Mouse (Mus musculus): ENCODE data around the gene 2010111I01Rik.

DNA sequence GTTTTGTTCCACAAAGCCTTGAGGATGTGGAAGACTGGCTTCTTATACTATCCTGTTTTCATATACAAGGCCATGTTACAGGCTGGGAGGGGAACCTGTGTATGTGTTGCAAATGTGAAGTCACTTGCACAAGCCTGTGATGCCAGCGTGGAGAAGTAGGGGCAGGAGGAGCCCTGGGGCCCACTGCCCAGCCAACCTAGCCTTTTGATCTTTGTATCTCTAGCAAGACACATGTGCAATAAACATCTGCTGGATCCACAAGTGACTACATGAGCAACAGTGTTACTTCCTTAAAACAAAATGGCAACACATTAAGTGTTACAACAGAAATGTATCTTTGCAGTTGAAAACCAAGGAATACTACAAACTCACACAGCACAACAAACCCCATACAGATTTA, 13.1 kb upstream of the 2010111I01Rik start:
- TF ChIP-seq USF1 (IDR thresholded peaks at IDR 0.05; ENCODE audit: low read depth) (no peak), POLR2A (IDR thresholded peaks at IDR 0.05; ENCODE audit: insufficient read length, low read depth) (no peak), POLR2AphosphoS2 (IDR thresholded peaks at IDR 0.05; ENCODE audit: insufficient read length, low read depth) (no peak), E2F4 (IDR thresholded peaks at IDR 0.05; ENCODE audit: insufficient read depth) (no peak), TCF12 (IDR thresholded peaks at IDR 0.05; ENCODE audit: insufficient read depth, poor library complexity, severe bottlenecking) (no peak), MAX (IDR thresholded peaks at IDR 0.05; ENCODE audit: low read depth) (no peak), TCF3 (IDR thresholded peaks at IDR 0.05; ENCODE audit: insufficient read length, low read depth) (no peak), MYOD1 (IDR thresholded peaks at IDR 0.05; ENCODE audit: control insufficient read depth in 1 of 3, insufficient read length in 2 of 3, low read depth in 2 of 3) (no peak), MYOG (IDR thresholded peaks at IDR 0.05; ENCODE audit: control insufficient read depth in 1 of 3, insufficient read depth in 1 of 3, insufficient read length in 2 of 3, low read depth in 2 of 3) (no peak), REST (IDR thresholded peaks at IDR 0.05; ENCODE audit: insufficient read depth, insufficient read length) (no peak)
